Mouse (Mus musculus): ENCODE results near the gene Baiap2l2. TPM values are rescaled to one million over a fixed set of nuclear protein-coding genes. Genes with fewer than 3 reads are reported as not detected.

Gene Baiap2l2
- 0.96 and 1.4 TPM in 2 replicates for polyA plus RNA-seq (2016; fragmentation: Nextera tagmentation; extraction: Ambion mirVana)

DNA sequence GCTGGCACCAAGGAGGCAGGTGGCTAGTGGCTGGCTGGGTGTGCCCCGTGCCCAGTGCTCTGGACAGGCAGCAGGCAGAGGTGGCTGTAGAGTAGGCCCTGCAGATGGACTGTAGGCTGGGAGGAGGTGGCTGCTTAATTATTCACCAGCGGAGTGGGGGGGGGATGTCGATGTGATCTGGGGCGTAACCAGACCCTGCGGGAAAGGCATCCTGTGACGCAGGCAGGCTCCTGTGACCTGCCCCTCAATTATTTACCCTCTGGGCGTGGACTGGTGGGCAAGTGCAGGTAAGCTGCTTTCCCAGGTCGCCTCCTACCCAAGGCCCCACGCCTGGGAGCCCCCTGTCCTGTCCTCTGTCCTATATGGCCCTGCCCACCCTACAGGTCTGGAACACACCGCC lies at the start of gene Baiap2l2:
Baiap2l2 (minus strand) TSS at position 139 of the 400 bp plus-strand sequence.
- Histone ChIP-seq H3K27me3 (no peaks in the 10 kb centered on the region), H3K9ac (no peak within 1 kb of the TSS), H3K9me3 (no peaks in the 10 kb centered on the region), H3K4me3 (replicated peaks) (no peak within 1 kb of the TSS), H3K27ac (no peak within 1 kb of the TSS), H3K4me2 (no peak within 1 kb of the TSS), H3K36me3 (replicated peaks) (no peaks in the 10 kb centered on the region), H3K4me1 (no peaks in the 10 kb centered on the region)
- WGBS: 73% methylated on average over 10 of the region's 10 CpGs
- ATAC-seq (ENCODE audit: low FRiP score): no peak

DNA sequence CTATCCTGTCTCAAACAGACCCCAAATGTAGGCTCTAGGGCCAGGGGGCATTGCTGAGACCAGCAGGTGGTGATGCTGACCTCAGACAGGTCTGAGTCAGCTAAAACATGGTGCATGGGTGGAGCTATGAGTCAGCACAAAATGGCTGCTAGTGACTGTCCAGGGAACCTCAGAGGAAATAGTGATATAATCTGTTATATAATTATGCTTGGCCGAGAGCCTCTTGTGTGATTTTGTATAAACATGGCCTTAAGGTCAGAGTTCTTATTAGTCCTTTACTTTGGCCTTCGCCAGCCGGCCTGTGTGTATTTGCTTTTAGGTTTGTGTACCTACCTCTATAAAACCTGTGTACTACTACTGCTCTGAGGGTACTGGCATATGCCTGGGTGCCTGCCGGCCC lies 48.1 kb upstream of the Baiap2l2 start:
- H3K27ac ChIP-seq: no peak overlapping the region
- H3K4me1 ChIP-seq: peaks cover 9% of the 10 kb centered on the region
- 0 out of 2 replicates have a peak, but pooled peaks cover 3% of the 10 kb centered on the region for H3K27me3 ChIP-seq
- no peak overlapping the region for H3K4me3 ChIP-seq (replicated peaks)
- no peak overlapping the region for H3K9ac ChIP-seq
- no peaks in the 10 kb centered on the region for H3K9me3 ChIP-seq
- no peaks in the 10 kb centered on the region for H3K36me3 ChIP-seq (replicated peaks)
- WGBS: 80% methylated on average over 4 of the region's 4 CpGs
- no peak for ATAC-seq (ENCODE audit: low FRiP score)
- H3K4me2 ChIP-seq: no peak overlapping the region

DNA sequence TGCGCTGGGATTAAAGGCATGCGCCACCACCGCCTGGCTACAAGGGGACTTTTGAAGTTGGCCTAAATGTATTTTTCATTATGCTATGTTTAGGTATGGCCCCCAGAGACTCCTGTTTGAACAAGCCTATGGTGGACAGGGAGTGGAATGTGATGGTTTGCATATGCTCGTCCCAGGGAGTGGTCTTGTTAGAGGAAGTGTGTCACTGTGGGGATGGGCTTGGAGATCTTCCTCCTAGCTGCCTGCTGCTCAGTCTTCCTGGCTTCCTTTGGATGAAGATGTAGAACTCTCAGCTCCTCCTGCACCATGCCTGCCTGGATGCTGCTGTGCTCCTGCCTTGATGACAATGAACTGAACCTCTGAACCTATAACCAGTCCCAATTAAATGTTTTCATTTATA lies 45.2 kb upstream of the Baiap2l2 start:
- no peak overlapping the region for H3K9ac ChIP-seq
- no peak overlapping the region for H3K4me3 ChIP-seq (replicated peaks)
- no peak overlapping the region for H3K4me2 ChIP-seq
- no peak overlapping the region for H3K27ac ChIP-seq
- no peaks in the 10 kb centered on the region for H3K9me3 ChIP-seq
- WGBS: 79% methylated on average over 4 of the region's 4 CpGs
- H3K36me3 ChIP-seq (replicated peaks): no peaks in the 10 kb centered on the region
- 0 out of 2 replicates have a peak, but pooled peaks cover 3% of the 10 kb centered on the region for H3K27me3 ChIP-seq
- ATAC-seq (ENCODE audit: low FRiP score): no peak
- peaks cover 29% of the 10 kb centered on the region for H3K4me1 ChIP-seq

DNA sequence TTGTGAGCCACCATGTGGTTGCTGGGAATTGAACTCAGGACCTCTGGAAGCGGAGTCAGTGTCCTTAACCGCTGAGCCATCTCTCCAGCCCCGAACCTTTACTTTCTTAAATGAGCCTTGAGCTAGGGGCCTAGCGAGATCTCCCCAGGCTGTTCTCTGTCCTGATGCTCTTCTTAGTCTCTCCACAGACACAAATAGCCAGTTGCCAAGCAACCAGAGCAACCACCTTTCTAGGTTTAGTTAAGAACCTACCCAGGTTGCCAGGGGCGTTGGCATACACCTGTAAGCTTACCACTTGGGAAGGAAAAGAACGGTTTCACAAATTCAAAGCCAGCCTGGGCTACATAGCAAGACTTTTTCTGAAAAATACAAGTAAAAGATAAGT lies 44.6 kb upstream of the Baiap2l2 start:
- Histone ChIP-seq H3K27me3 (0 out of 2 replicates have a peak, but pooled peaks cover 3% of the 10 kb centered on the region), H3K27ac (no peak overlapping the region), H3K4me3 (replicated peaks) (no peak overlapping the region), H3K36me3 (replicated peaks) (no peaks in the 10 kb centered on the region), H3K9ac (no peak overlapping the region), H3K4me2 (no peak overlapping the region), H3K4me1 (peaks cover 28% of the 10 kb centered on the region), H3K9me3 (no peaks in the 10 kb centered on the region)
- no peak for ATAC-seq (ENCODE audit: low FRiP score)
- 92% methylated on average over 6 of the region's 6 CpGs for WGBS

DNA sequence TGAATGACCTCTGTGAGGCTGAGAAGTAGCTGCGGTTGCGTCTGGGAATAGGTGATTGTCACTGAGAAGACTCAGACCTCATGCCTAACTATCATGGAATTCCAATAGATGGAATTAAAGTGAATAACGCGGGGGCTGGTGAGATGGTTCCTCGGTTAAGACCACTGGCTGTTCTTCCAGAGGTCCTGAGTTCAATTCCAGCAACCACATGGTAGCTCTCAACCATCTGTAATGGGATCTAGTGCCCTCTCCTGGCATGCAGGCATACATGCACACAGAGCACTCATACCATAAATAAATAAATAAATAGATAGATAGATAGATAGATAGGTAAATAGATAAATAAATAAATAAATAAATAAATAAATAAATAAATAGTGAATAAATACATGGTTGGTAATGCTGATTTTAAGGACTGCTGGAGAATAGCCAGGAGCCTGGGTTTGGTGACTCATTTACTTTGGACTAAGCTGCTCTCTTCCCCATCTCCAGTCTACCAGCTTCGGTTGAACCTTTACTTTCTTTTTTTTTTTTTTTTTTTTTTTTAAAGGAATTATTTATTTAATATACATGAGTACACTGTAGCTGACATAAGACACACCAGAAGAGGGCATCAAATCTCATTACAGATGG lies 44.1 kb upstream of the Baiap2l2 start:
- 97% methylated on average over 6 of the region's 6 CpGs for WGBS
- Histone ChIP-seq H3K9me3 (no peaks in the 10 kb centered on the region), H3K36me3 (replicated peaks) (no peaks in the 10 kb centered on the region)

DNA sequence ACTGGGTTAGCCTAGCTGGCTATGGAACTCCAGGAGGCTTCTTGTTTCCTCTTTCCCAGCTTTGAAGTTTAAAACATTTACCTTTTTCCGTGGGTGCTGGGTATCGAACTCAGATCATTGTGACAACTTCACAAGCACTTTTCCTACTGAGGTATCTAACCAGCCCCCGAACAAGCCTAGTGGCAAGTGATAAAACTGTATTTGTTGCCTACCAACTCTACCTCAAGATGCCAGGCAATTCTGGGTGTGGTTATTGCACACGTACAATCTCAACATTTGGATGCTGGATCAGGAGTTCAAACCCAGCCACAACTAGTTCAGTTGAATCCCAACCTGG lies 43.6 kb upstream of the Baiap2l2 start:
- peak overlapping the region; percentile 84 for H3K4me2 ChIP-seq
- no peaks in the 10 kb centered on the region for H3K36me3 ChIP-seq (replicated peaks)
- no peak overlapping the region for H3K9ac ChIP-seq
- H3K27me3 ChIP-seq: 0 out of 2 replicates have a peak, but pooled peaks cover 3% of the 10 kb centered on the region
- H3K4me1 ChIP-seq: peaks cover 28% of the 10 kb centered on the region
- no peak for ATAC-seq (ENCODE audit: low FRiP score)
- no peak overlapping the region for H3K27ac ChIP-seq
- no peak overlapping the region for H3K4me3 ChIP-seq (replicated peaks)
- WGBS: 91% methylated on average over 4 of the region's 4 CpGs
- no peaks in the 10 kb centered on the region for H3K9me3 ChIP-seq

More for the DNA sequence above, 44.1 kb upstream of the Baiap2l2 start:
- peaks cover 25% of the 10 kb centered on the region for H3K4me1 ChIP-seq
- 0 out of 2 replicates have a peak, but pooled peaks cover 3% of the 10 kb centered on the region for H3K27me3 ChIP-seq
- no peak overlapping the region for H3K27ac ChIP-seq
- no peak overlapping the region for H3K9ac ChIP-seq
- no peak overlapping the region for H3K4me3 ChIP-seq (replicated peaks)
- ATAC-seq (ENCODE audit: low FRiP score): no peak
- no peak overlapping the region for H3K4me2 ChIP-seq

DNA sequence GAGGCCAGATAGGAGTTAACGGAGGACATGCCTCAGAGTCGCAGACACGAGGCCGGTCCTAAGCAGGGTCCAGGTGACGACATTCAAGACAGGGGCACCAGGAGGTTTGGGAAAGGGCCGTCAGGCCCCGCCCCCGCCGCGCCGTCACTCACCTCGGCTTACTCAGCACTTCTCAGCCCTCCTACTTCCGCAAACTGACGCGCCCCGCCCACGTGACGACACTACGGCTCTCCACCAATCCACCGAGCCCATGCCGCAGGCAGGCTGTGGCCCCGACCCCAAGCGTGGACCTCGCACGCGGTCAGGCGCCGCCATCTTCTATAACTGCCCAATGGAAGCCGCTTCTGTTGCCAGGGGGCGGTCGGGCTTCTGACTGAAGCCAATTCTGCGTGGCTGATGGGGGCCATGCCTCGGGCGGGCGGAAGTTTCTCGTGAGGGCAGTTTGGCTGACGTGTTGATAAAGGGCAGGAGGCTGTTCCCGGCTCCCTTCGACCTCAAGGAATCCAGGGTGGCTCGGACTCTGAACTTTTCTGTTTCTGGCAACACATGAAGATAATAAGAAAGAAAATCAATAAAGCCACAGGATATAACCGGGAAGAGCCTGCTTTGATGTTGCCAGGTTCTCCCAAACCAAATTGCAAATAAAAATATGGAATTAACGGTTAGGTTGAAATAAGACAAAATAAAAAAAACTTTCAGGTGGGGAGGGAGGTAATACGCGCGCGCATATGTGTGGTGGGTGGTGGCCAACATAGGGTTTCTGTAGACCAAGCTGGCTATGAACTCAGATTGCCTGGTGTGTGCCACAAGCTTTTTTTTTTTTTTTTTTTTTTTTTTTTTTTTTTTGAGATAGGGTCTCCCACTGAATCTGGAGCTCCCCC lies 43.0 kb upstream of the Baiap2l2 start, which contains the start of gene Pla2g6:
Pla2g6 (minus strand) TSS at position 333 of the 881 bp plus-strand sequence.
- peak within 1 kb of the TSS; percentile 58 for H3K4me3 ChIP-seq (replicated peaks)
- no peaks in the 10 kb centered on the region for H3K9me3 ChIP-seq
- H3K27ac ChIP-seq: peak within 1 kb of the TSS; percentile 79
- peak within 1 kb of the TSS; percentile 67 for H3K9ac ChIP-seq
- H3K27me3 ChIP-seq: no peaks in the 10 kb centered on the region
- H3K36me3 ChIP-seq (replicated peaks): no peaks in the 10 kb centered on the region
- ATAC-seq (ENCODE audit: low FRiP score): peak; percentile 97
- peak within 1 kb of the TSS; percentile 84 for H3K4me2 ChIP-seq
- 5% methylated on average over 45 of the region's 46 CpGs for WGBS
- peaks cover 28% of the 10 kb centered on the region for H3K4me1 ChIP-seq

DNA sequence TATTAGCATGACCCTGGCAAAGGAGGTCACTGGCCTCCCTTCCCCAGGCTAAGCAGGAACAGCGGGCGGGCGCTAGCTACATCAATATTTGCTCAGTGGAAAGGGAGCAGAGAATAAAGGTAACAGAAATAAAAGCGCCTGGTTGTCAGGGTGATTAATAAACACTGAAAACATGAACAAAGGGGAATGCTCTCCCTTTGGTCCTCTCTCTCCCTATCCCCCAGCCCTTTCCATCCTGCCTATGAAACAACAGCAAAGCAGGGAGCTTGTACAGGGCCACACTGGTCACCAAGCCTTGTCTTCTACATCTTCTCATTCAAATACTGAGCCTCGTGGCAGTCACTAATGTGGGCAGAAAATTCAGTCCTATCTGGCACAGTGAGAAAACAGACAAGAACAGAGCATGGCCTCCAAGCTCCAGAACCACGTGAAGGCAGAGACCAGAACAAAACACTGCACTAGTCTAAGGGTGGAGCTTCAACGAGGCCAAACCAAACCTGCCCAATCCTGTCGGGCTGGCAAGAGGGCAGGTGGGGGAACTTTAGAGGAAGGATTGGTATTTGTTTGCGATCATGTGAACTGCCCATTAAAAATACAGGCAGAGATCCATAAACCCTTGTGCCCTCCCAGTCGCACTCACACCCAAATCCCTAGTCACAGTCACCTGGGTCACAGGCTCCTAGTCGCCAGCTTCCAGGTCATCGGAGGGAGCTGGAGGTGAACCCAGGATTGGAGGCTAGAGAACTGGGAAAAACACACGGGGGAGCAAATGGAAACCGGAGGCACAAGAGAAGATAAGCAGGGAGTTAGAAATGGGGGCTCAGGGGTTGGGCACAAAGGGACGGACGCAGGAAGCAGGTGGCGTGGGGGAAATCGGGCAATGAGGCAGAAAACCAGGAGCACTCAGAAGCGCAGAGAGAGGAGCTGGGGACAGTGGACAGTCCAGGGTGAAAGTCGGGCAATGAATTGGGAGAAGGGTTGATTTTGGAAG lies 41.9 kb upstream of the Baiap2l2 start:
- no peaks in the 10 kb centered on the region for H3K9me3 ChIP-seq
- H3K4me3 ChIP-seq (replicated peaks): peak overlapping the region; percentile 58
- WGBS: 10% methylated on average over 20 of the region's 20 CpGs
- peak overlapping the region; percentile 67 for H3K9ac ChIP-seq
- no peaks in the 10 kb centered on the region for H3K27me3 ChIP-seq
- ATAC-seq (ENCODE audit: low FRiP score): peak; percentile 31
- peak overlapping the region; percentile 79 for H3K27ac ChIP-seq
- peaks cover 28% of the 10 kb centered on the region for H3K4me1 ChIP-seq
- H3K36me3 ChIP-seq (replicated peaks): no peaks in the 10 kb centered on the region
- H3K4me2 ChIP-seq: peak overlapping the region; percentile 84

DNA sequence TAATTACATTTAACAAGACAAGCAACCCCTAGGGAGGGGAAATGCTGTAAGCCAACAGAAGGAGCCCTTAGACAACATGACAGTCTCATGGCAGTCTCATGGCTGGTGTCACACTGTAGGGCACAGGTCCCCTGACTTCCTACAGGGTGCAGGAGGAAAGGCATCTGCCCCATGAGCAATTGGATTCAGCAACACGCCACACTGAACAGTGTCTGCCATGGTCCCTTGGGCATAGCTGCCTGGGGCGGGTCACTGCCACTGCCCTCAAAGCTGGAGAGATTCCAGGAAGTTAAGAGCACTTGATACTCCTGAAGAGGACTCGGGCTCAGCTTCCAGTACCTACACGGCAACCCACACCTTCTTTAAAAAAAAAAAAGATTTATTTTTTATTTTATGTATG lies 40.9 kb upstream of the Baiap2l2 start:
- Histone ChIP-seq H3K9ac (no peak overlapping the region), H3K4me3 (replicated peaks) (no peak overlapping the region), H3K4me2 (no peak overlapping the region), H3K27me3 (no peaks in the 10 kb centered on the region), H3K36me3 (replicated peaks) (no peaks in the 10 kb centered on the region), H3K4me1 (peaks cover 28% of the 10 kb centered on the region), H3K27ac (no peak overlapping the region), H3K9me3 (no peaks in the 10 kb centered on the region)
- 84% methylated on average over 4 of the region's 4 CpGs for WGBS
- ATAC-seq (ENCODE audit: low FRiP score): no peak

DNA sequence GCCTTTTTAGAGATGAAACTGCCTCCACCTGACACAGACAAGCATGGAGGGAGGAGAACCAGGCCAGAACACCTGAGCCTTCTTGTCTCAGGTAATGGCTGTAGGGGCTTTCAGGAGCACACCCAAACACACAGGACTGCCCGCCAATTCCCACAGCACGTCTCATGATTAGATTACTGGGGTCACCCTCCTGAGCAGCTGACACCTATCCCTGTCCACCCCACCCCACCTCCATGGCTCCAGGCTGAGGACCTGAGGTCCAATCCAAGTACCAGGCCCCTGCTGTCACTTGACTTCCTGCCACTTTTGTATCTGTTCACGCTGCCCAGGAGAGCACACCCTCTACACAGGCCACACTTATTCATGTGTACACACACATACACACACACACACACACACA lies 40.4 kb upstream of the Baiap2l2 start:
- Histone ChIP-seq H3K27me3 (no peaks in the 10 kb centered on the region), H3K36me3 (replicated peaks) (no peaks in the 10 kb centered on the region), H3K4me1 (peaks cover 28% of the 10 kb centered on the region), H3K27ac (0 out of 2 replicates have a peak overlapping the region, but pooled peaks have one; percentile 13), H3K9me3 (no peaks in the 10 kb centered on the region), H3K9ac (no peak overlapping the region), H3K4me3 (replicated peaks) (no peak overlapping the region), H3K4me2 (no peak overlapping the region)
- no peak for ATAC-seq (ENCODE audit: low FRiP score)
- 89% methylated on average over 3 of the region's 3 CpGs for WGBS

DNA sequence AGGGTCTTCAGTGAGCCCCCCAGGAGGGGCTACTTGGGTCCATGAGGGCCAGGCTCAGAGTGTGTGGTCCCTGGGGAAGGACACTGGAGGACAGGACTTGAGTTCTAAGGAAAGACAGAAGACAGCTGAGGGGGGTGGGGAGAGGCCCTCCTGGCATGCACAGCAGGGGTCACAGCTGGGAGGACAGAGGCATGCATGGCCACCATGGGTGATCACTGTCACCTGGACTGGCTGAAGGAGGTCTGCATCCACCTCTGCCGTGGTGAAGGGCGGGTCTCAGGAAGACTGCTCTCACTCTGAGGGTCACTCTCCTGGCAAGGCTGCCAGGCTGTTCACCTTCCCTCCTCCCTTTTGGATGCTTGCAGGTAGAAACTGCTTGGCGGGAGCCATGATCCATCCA lies 39.0 kb upstream of the Baiap2l2 start:
- no peak overlapping the region for H3K27ac ChIP-seq

DNA sequence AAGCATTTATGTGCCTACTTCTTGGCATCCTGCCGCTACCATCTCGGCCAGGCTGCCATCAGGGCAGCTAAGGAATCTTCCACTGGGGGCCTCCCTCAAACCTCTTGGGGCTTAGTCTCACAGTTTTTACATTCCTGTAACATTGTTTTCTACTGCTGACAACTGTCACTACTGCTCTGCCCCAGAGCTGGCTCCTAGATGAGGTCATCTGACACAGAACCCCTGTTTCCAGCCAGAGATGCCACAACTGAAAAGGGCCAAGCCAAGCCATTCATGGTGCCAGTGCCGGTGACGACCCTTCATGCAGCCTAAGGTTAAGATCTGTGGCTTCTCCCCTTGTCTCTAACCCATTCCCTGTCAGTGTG lies 38.4 kb upstream of the Baiap2l2 start:
- ATAC-seq (ENCODE audit: low FRiP score): no peak

More for the DNA sequence above, 39.0 kb upstream of the Baiap2l2 start:
- Histone ChIP-seq H3K36me3 (replicated peaks) (no peaks in the 10 kb centered on the region), H3K27me3 (no peaks in the 10 kb centered on the region), H3K4me2 (no peak overlapping the region), H3K4me1 (peaks cover 28% of the 10 kb centered on the region), H3K4me3 (replicated peaks) (no peak overlapping the region), H3K9ac (no peak overlapping the region), H3K9me3 (no peaks in the 10 kb centered on the region)
- ATAC-seq (ENCODE audit: low FRiP score): no peak
- 93% methylated on average over 3 of the region's 3 CpGs for WGBS

More for the DNA sequence above, 38.4 kb upstream of the Baiap2l2 start:
- Histone ChIP-seq H3K27ac (0 out of 2 replicates have a peak overlapping the region, but pooled peaks have one; percentile 26), H3K9ac (no peak overlapping the region), H3K4me1 (peaks cover 28% of the 10 kb centered on the region), H3K9me3 (no peaks in the 10 kb centered on the region), H3K27me3 (no peaks in the 10 kb centered on the region), H3K4me3 (replicated peaks) (no peak overlapping the region), H3K4me2 (no peak overlapping the region), H3K36me3 (replicated peaks) (no peaks in the 10 kb centered on the region)
- WGBS: 85% methylated on average over 4 of the region's 4 CpGs
